Mouse (Mus musculus) limb, embryonic 12.5 days (tissue): Measurements from ENCODE around the gene Dcst2. TPM values are rescaled to one million over a fixed set of nuclear protein-coding genes. Genes with fewer than 3 reads are reported as not detected.

Experiments used
- ATAC-seq: fragments of 200-750 bp; cut with Nextera tagmentation; 2 replicates; pipeline ENCODE4 v1.8.0; 2017; ENCODE audit warnings: low read depth, moderate TSS enrichment; ENCODE audit not compliant: insufficient number of reproducible peaks, insufficient read depth, low FRiP score, low TSS enrichment
- H3K27ac ChIP-seq: fragments of 300-500 bp; sonication (generic); 2 replicates; pipeline ENCODE4 v1.5.1; 2016; ENCODE audit warnings: mild to moderate bottlenecking, moderate library complexity
- H3K27me3 ChIP-seq: fragments of 300-500 bp; sonication (generic); 2 replicates; pipeline ENCODE4 v1.6.1; 2016; ENCODE audit warnings: mild to moderate bottlenecking, moderate library complexity
- H3K36me3 ChIP-seq: fragments of 300-500 bp; sonication (generic); 2 replicates; pipeline ENCODE4 v1.6.1; 2016; ENCODE audit warnings: mild to moderate bottlenecking, moderate library complexity
- H3K4me1 ChIP-seq: fragments of 300-500 bp; sonication (generic); replicated peaks from 2 replicates; pipeline ENCODE4 v1.6.1; 2016
- H3K4me2 ChIP-seq: fragments of 300-500 bp; sonication (generic); 2 replicates; pipeline ENCODE4 v1.6.1; 2016; ENCODE audit warnings: mild to moderate bottlenecking, moderate library complexity
- H3K4me3 ChIP-seq: fragments of 300-500 bp; sonication (generic); replicated peaks from 2 replicates; pipeline ENCODE4 v1.5.1; 2016; ENCODE audit warnings: mild to moderate bottlenecking
- H3K9ac ChIP-seq: fragments of 300-500 bp; sonication (generic); replicated peaks from 2 replicates; pipeline ENCODE4 v1.6.1; 2016; ENCODE audit warnings: mild to moderate bottlenecking, moderate library complexity
- H3K9me3 ChIP-seq: fragments of 300-500 bp; sonication (generic); 2 replicates; pipeline ENCODE4 v1.6.1; 2016; ENCODE audit warnings: mild to moderate bottlenecking, moderate library complexity
- WGBS: fragments of 180-500 bp; shearing (Covaris S2); methylation state at CpG from one replicate; pipeline ENCODE4 v1.1.7; 2016; 5-methylcytosine and 5-hydroxymethylcytosine counted together
- polyA plus RNA-seq: library from polyadenylated mRNA; unstranded; fragments of >200 nt; fragmentation: Nextera tagmentation; extraction: Ambion mirVana; gene quantifications from 2 replicates; pipeline ENCODE4 v1.2.1, GENCODE M21; 2016

The Dcst2 gene
- polyA plus RNA-seq, 1 experiment from 2014 or later: 0.20 TPM

DNA sequence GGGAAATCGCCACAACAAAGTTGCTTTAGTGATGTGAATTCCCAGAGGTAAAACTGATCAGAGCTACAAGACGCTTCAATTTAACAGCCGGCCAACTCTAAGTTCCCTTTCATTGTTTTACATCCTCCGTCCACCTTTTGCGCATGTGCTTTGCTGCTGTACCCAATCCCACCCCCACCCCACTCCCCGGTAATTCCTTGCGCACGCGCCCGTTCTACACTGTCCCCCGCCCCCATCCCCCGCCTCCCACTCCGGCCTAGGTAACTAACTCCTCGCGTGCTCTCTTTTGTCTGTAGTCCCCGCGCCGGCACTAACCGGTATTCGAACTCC is 56.0 kb downstream of the Dcst2 start:
- Histone ChIP-seq H3K9ac (peak overlapping the region; percentile 66), H3K4me1 (peaks cover 42% of the 10 kb centered on the region), H3K27me3 (no peaks in the 10 kb centered on the region), H3K9me3 (no peaks in the 10 kb centered on the region), H3K27ac (peak overlapping the region; percentile 97), H3K36me3 (peaks cover 39% of the 10 kb centered on the region), H3K4me2 (peak overlapping the region; percentile 80), H3K4me3 (peak overlapping the region; percentile 60)
- WGBS: 0% methylated on average over 20 of the region's 20 CpGs
- peak; percentile 53 for ATAC-seq

DNA sequence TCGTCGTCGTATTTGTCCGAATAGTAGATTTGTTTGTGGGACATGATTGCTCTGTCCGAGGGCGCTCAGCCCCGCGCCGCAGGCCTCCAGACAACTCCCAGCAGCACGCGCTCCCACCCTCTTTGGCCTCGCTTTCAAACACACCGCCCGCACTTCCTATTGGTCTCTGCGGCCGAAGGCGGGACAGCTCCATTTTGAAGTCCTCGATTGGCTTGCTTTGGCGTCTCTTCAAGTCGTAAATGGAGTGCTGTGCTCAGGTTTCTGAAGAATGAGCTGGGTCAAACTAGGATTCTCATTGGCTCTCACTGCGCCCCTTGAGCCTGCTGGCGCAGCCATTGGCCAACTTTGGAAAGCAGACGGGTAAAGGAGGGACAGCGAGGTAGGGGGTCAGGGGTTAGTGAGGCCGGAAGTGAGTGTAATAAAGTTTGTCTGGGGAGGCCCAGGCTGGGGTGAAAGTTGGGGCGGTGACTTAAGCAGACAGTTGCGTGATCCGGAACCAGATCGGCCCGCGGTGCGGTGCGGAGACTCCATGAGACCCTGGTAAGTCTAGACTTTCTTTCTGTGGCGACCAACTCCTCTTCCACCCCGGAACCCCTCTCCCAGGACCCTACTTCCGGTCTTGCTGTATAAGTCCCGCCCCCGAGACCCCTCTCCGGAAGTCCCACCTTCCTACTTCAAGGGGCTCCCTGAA is 56.5 kb downstream of the Dcst2 start, which contains the start of the genes Cks1b and Shc1:
Gene Cks1b (minus strand): TSS at position 214 of the 691 bp plus-strand sequence.
Gene Shc1 (plus strand): TSS at position 274 of the 691 bp plus-strand sequence.
- Histone ChIP-seq H3K4me1 (peaks cover 47% of the 10 kb centered on the region), H3K9me3 (no peaks in the 10 kb centered on the region), H3K27ac (peak within 1 kb of the TSS; percentile 97), H3K27me3 (no peaks in the 10 kb centered on the region), H3K4me3 (peak within 1 kb of the TSS; percentile 60), H3K4me2 (peak within 1 kb of the TSS; percentile 80), H3K36me3 (peaks cover 40% of the 10 kb centered on the region), H3K9ac (peak within 1 kb of the TSS; percentile 66)
- peak; percentile 95 for ATAC-seq
- under 1% methylated on average over 39 of the region's 39 CpGs for WGBS

DNA sequence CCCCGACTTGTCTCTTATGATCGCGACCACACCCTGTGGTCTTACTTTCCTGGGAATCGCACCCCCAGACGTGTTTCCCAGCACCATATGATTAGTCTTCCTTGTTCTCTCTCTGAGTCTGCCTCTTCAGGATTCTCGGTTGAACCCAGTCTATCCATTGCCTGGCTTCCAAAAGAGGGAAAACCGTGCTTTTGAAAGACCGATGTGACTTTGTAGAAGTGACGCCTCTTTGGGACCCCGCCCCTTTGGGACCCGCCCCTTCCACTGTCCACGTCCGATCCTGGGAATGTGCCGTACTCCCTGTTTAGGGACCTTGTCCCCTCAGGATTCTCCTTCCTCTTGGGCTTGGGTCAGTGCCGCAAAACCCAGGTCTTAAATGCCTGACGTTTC is 57.1 kb downstream of the Dcst2 start:
- no peaks in the 10 kb centered on the region for H3K27me3 ChIP-seq
- 1% methylated on average over 16 of the region's 16 CpGs for WGBS
- ATAC-seq: 0 out of 2 replicates have a peak, but pooled peaks have one; percentile 4
- H3K4me3 ChIP-seq: peak overlapping the region; percentile 60
- peaks cover 48% of the 10 kb centered on the region for H3K4me1 ChIP-seq
- H3K27ac ChIP-seq: peak overlapping the region; percentile 97
- peak overlapping the region; percentile 80 for H3K4me2 ChIP-seq
- no peaks in the 10 kb centered on the region for H3K9me3 ChIP-seq
- peak overlapping the region; percentile 62 for H3K9ac ChIP-seq
- peaks cover 43% of the 10 kb centered on the region for H3K36me3 ChIP-seq

DNA sequence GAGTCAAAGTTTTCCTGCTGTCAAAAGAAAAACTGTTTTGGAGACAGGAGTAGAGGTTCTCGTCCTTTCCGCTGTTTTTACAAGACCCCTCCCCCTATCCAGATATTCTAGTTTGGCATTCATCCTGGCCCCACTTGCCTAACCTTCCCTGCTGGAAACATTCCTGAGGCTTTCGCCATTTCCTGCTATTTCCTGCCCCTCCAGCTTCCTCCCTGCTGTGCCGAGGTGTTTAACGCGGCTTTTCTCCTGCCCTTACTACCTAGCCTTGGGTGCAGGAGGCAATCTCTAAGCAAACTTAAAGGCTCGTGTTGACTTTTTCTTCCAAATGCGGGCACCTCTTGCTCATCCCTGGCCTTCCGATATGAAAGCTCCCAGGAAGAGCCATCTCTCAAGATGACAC is 57.8 kb downstream of the Dcst2 start:
- WGBS: 1% methylated on average over 9 of the region's 9 CpGs
- no peaks in the 10 kb centered on the region for H3K27me3 ChIP-seq
- H3K27ac ChIP-seq: peak overlapping the region; percentile 97
- peaks cover 43% of the 10 kb centered on the region for H3K36me3 ChIP-seq
- peak overlapping the region; percentile 60 for H3K4me3 ChIP-seq
- no peak for ATAC-seq
- peak overlapping the region; percentile 62 for H3K9ac ChIP-seq
- H3K9me3 ChIP-seq: no peaks in the 10 kb centered on the region
- H3K4me2 ChIP-seq: peak overlapping the region; percentile 80
- peaks cover 48% of the 10 kb centered on the region for H3K4me1 ChIP-seq

DNA sequence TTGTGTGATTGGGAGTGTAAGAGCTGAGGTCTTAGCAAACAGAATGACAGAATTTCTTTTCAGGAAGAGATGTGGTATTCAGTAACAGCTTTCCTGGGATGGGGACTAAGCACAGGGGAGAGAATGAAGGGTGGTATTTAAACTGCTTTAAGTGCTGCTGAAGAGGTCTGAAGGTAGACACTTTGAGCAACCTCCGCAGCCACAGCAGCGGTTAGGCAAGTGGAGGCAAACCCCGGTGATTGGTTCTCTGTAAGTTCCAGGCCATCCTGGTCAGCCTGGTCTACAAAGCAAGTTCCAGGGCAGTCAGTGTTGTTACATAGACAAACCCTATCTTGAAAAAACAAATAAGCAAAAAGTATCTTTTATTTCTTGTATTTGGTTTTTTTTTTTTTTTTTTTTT is 58.2 kb downstream of the Dcst2 start:
- WGBS: 12% methylated on average over 3 of the region's 3 CpGs
- Histone ChIP-seq H3K27ac (peak overlapping the region; percentile 97), H3K9me3 (no peaks in the 10 kb centered on the region), H3K9ac (peak overlapping the region; percentile 62), H3K4me2 (peak overlapping the region; percentile 80), H3K4me3 (peak overlapping the region; percentile 60), H3K4me1 (peaks cover 48% of the 10 kb centered on the region), H3K27me3 (no peaks in the 10 kb centered on the region), H3K36me3 (peaks cover 43% of the 10 kb centered on the region)
- no peak for ATAC-seq

DNA sequence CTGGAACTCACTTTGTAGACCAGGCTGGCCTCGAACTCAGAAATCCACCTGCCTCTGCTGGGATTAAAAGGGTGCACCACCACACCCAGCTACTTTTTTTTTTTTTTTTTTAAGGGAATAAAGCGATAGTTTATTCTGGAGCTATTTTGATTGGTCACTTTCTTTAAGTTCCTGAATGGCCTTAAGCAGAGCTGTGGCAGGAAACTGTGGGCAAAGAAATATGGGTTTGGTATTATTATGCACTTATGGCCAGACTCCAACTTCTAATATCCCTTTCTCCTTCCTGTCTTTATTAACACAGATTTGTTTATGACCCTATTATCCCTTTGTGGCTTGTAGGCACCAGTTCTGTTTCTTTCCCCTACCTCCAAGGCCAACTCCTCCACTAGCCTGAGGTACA is 58.6 kb downstream of the Dcst2 start:
- no peak for ATAC-seq
- Histone ChIP-seq H3K4me2 (peak overlapping the region; percentile 80), H3K9me3 (no peaks in the 10 kb centered on the region), H3K27me3 (no peaks in the 10 kb centered on the region), H3K4me3 (peak overlapping the region; percentile 44; the same call in 1 of the 2 replicates), H3K9ac (0 out of 2 replicates have a peak overlapping the region, but pooled peaks have one; percentile 42), H3K4me1 (peaks cover 48% of the 10 kb centered on the region), H3K27ac (peak overlapping the region; percentile 86), H3K36me3 (peaks cover 43% of the 10 kb centered on the region)
- WGBS: 51% methylated on average over 2 of the region's 2 CpGs

DNA sequence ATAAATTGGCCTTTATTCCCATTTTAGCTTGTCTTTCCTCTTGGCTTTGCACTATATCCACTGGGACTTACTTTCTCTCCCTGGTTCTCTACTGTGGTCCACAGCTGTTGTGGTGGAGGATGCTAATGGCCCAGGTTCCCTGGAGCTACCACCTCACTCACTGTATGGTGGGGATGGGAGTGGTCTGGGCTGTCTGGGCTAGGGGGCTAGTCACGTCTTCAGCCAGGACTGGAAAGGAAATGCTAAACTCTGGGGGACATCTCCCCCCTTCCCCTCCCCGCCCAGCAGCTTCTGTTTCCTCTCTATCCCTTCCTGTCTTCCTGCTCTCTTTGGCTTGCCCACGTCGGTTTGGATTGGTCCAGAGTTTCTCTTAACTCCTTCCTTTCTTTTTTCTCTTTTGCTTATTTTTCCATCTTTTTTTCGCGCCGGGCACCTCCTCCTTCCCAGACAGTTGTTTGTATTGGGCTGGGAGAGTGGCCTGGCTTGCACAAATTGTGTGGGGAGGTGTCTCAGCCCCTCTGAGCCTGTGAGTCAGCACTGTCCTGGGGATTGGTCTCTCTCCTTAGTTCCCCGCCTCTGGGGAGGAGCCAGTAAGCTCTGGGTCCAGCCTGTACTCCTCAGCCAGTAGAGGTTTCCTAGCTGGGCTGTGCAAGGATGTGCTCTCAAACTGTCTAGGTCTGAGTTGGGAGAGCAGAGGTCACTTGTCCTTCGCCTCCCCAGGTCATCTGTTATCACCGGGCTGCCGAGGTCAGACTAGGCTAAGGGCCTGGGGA is 59.4 kb downstream of the Dcst2 start:
- H3K4me3 ChIP-seq: peak overlapping the region; percentile 44
- no peaks in the 10 kb centered on the region for H3K9me3 ChIP-seq
- peak; percentile 57 for ATAC-seq
- WGBS: 4% methylated on average over 11 of the region's 11 CpGs
- peak overlapping the region; percentile 86 for H3K27ac ChIP-seq
- H3K27me3 ChIP-seq: no peaks in the 10 kb centered on the region
- peaks cover 42% of the 10 kb centered on the region for H3K36me3 ChIP-seq
- H3K9ac ChIP-seq: peak overlapping the region; percentile 71
- H3K4me1 ChIP-seq: peaks cover 47% of the 10 kb centered on the region
- peak overlapping the region; percentile 80 for H3K4me2 ChIP-seq

DNA sequence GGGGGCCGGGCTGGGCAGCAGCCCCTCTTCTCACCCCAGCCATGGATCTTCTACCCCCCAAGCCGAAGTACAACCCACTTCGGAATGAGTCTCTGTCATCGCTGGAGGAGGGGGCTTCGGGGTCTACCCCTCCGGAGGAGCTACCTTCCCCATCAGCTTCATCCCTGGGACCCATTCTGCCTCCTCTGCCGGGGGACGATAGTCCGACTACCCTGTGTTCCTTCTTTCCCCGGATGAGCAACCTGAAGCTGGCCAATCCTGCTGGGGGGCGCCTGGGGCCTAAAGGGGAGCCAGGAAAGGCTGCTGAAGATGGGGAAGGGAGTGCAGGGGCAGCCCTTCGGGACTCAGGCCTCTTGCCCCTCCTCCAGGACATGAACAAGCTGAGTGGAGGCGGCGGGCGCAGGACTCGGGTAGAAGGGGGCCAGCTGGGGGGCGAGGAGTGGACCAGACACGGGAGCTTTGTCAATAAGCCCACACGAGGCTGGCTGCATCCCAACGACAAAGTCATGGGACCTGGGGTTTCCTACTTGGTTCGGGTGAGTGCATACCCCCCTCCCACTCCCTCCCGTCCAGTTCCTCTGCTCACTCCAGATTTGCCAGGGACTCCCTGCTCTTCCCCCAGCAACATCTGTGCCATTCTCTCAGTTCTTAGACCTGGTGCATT is 60.2 kb downstream of the Dcst2 start:
- H3K4me1 ChIP-seq: peaks cover 39% of the 10 kb centered on the region
- H3K36me3 ChIP-seq: peaks cover 43% of the 10 kb centered on the region
- no peaks in the 10 kb centered on the region for H3K27me3 ChIP-seq
- no peaks in the 10 kb centered on the region for H3K9me3 ChIP-seq
- peak overlapping the region; percentile 80 for H3K4me2 ChIP-seq
- H3K27ac ChIP-seq: peak overlapping the region; percentile 86
- WGBS: 8% methylated on average over 22 of the region's 22 CpGs
- H3K4me3 ChIP-seq: peak overlapping the region; percentile 44
- H3K9ac ChIP-seq: peak overlapping the region; percentile 71
- ATAC-seq: no peak

DNA sequence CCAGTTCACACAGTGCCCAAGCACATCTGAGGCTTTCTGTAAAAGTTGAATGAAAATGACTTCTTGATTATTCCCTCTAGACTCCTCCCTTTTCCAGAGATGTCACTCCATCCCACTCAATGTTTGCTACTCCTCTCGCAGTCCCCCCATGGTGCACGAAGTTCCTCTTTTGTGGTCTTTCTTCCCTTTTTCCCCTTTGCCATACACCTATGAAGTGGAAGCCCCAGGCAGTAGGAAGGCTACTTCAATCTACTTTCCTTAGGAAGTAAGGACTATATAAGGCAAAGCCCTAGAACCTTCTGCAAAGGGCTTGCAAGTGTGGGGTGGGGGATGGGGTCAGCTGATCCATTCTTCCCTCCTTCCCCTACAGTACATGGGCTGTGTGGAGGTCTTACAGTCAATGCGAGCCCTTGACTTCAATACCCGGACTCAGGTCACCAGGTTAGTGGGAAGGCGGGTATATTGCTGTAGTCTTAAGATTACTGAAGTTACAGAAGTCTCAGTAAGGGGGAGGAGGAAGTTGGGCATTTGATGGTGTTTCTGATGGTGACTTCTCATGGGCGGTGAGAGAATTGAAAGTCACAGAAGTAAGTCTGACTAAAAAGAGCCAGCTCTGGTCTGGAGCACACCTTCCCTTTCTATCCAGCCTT is 60.9 kb downstream of the Dcst2 start:
- 75% methylated on average over 6 of the region's 6 CpGs for WGBS
- H3K9ac ChIP-seq: peak overlapping the region; percentile 71
- H3K4me2 ChIP-seq: peak overlapping the region; percentile 80
- H3K4me1 ChIP-seq: peaks cover 39% of the 10 kb centered on the region
- H3K36me3 ChIP-seq: peaks cover 51% of the 10 kb centered on the region
- ATAC-seq: no peak
- H3K27ac ChIP-seq: peak overlapping the region; percentile 86; the same call in 1 of the 2 replicates
- H3K4me3 ChIP-seq: peak overlapping the region; percentile 44
- no peaks in the 10 kb centered on the region for H3K27me3 ChIP-seq
- no peaks in the 10 kb centered on the region for H3K9me3 ChIP-seq

DNA sequence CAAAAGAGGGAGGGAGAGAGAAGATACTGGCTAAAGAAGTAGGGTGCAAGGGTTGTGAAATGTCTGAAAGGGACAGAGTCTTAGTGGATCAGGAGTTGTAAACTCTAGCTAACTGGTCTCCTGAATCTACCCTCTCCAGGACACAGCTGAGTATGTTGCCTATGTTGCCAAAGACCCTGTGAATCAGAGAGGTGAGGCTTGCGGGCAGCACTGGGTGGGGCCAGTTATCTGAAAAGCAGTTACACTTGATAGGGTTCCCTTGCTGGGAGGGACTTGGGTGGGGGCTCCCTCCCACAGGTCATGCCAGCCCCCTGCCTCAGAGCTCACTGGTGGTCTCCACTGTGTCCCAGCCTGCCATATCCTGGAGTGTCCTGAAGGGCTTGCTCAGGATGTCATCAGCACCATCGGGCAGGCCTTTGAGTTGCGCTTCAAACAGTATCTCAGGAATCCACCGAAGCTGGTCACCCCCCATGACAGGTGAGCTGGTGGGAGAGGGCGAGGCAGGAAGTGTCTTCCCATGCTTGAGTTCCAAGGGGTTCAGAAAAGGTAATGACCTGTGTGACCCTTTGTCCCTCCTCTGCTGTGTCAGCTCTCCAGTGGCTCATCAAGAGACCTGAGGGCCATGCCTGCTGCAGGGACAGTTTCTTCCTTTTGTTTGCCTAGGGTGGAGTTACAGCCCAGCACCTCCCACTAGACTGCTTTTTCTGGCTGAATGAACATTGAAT is 62.8 kb downstream of the Dcst2 start:
- Histone ChIP-seq H3K4me2 (no peak overlapping the region), H3K9ac (no peak overlapping the region), H3K27ac (no peak overlapping the region), H3K4me1 (peaks cover 36% of the 10 kb centered on the region), H3K4me3 (no peak overlapping the region), H3K9me3 (no peaks in the 10 kb centered on the region), H3K27me3 (no peaks in the 10 kb centered on the region), H3K36me3 (peaks cover 57% of the 10 kb centered on the region)
- 94% methylated on average over 5 of the region's 5 CpGs for WGBS
- no peak for ATAC-seq
